Mouse (Mus musculus): Measurements from ENCODE around the gene Tmub2.

- TF ChIP-seq CTCF (IDR thresholded peaks at IDR 0.05; ENCODE audit: borderline replicate concordance, control insufficient read depth, extremely low read depth, insufficient read depth, low read length, poor library complexity) (no peak), POLR2A (IDR thresholded peaks at IDR 0.05; ENCODE audit: control insufficient read depth, extremely low read depth, insufficient read depth, low read length, poor library complexity) (no peak)
Observed at GRCm38 (mm10) chr11:102315690-102316571, 31.2 kb downstream of the Tmub2 start.
